Mouse (Mus musculus) induced T-regulatory cell, adult 2 months (primary cell): ENCODE measurements around the gene Gm2237.
A peak's percentile ranks its signal among the peaks of the same experiment; 100 is the strongest.
"Not testable (repeated sequence)": the region's sequence is repeated elsewhere in the genome, so short reads cannot be mapped to it uniquely, and the experiment has no call there.

Experiments used
- DNase-seq: peaks from one replicate; pipeline ENCODE4 v3.0.0-alpha.2; 2012; ENCODE audit warnings: low read depth

Gene Gm2237

DNA sequence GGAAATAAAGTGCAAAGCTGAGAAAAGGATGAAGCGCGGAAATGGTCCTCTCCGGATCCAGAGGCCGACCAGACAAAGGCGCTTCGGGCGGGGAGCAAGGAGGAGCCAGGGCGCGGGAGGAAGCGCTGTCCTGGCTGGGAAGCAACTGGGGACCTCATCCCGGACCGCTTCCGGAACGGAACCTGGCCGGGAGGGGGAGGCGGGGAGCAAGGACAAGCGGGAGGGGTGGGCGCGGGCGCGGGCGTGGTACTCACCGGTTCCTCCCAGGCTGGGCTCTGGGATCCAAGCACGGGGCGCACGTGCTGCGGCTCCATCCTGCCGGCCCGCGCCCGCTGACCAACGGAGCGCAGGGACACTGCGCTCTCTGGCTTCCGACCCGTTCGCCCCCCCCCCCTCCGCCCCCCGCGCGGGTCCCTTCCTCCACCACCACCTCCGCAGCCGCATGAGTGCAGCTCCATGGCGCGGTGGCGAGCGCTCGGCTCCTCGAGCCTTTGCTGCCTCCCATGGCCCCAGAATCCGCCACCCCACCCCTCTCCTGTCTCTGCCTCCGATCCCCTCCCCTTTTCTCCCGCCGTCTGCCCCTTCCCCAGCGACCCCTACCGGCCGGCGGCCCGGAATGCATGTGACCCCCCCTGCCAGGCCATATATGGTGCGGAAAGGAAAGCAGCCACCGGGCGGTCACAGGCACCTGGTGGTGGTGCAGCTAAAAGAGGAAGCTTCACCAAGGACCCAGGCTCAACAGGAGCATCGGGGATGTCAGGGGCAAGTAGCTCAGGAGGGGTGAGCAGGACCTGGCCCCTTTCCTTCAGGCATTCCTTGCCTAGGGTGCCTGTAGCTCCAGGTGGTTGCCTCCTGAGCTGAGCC is at the start of gene Gm2237:
Gene Gm2237 (minus strand): TSS at position 332 of the 864 bp plus-strand sequence.
- DNase-seq, result peak; percentile 22

DNA sequence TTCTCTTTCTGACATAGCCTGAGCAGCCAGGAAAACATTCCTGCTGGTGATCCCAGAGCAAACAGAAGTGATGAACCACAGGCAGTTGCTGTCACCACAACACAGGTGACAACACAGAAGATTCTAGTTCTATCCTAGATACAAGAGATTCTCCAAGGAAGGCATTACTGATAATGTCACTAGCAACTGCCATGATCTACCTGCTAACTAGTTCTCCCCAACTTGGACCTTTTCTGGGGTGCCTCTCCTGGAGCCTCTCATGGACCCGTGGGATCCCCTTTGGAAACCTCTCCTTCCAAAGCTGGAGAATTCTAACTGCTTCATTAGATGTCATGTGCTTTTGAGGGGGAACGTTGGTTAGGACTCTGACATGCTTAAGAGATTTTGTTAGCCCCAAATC is 17.5 kb upstream of the Gm2237 start, which contains the start of gene Gm5458:
Gene Gm5458 (minus strand): TSS at position 101 of the 400 bp plus-strand sequence.
- DNase-seq, result not testable (repeated sequence)

DNA sequence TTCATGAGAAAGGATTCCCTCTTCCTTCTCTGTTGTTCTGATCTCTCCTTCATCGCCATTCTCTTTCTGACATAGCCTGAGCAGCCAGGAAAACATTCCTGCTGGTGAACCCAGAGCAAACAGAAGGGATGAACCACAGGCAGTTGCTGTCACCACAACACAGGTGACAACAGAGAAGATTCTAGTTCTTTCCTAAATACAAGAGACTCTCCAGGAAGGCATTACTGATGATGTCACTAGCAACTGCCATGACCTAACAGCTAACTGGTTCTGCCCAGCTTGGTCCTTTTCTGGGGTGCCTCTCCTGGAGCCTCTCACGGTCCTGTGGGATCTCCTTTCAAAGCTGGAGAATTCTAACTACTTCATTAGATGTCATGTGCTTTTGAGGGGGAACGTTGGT is 35.1 kb downstream of the Gm2237 start, which contains the start of gene Gm2244:
Gene Gm2244 (minus strand): TSS at position 101 of the 400 bp plus-strand sequence.
- DNase-seq, result not testable (repeated sequence)
